Mouse (Mus musculus): Measurements from ENCODE around the gene Mycbpap.

- TF ChIP-seq CTCF (IDR thresholded peaks at IDR 0.05; ENCODE audit: borderline replicate concordance, insufficient read depth, low read depth, low read length): peak; percentile 95
- TF ChIP-seq POLR2A (IDR thresholded peaks at IDR 0.05; ENCODE audit: borderline replicate concordance, insufficient read depth, low read length): no peak
Observed at GRCm38 (mm10) chr11:94486001-94486400, 35.5 kb downstream of the Mycbpap start, which contains the start of gene Spata20.
